Mouse (Mus musculus): ENCODE data around the gene Tmem160. TPM values are rescaled to one million over a fixed set of nuclear protein-coding genes. Genes with fewer than 3 reads are reported as not detected.

Tmem160 gene
- polyA plus RNA-seq, 1 experiment from 2014 or later: 59.6 TPM

Other genes starting within 250 kb of the Tmem160 start
- gene Dhx34, start 230.7 kb upstream of the Tmem160 start, polyA plus RNA-seq (2014; fragmentation: Nextera tagmentation; extraction: Ambion mirVana): 11.9 and 12.1 TPM in 2 replicates
- gene C5ar2, start 208.6 kb upstream of the Tmem160 start, polyA plus RNA-seq (2014; fragmentation: Nextera tagmentation; extraction: Ambion mirVana): 0.07 TPM in 1 of 2 replicates, not detected in the other
- 2.1 and 2.3 TPM in 2 replicates for gene C5ar1, start 193.2 kb upstream of the Tmem160 start, polyA plus RNA-seq (2014; fragmentation: Nextera tagmentation; extraction: Ambion mirVana)
- 12.7 and 13.8 TPM in 2 replicates for gene Inafm1, start 179.2 kb upstream of the Tmem160 start, polyA plus RNA-seq (2014; fragmentation: Nextera tagmentation; extraction: Ambion mirVana)
- 19.6 and 20.8 TPM in 2 replicates for gene Ccdc9, start 166.0 kb upstream of the Tmem160 start, polyA plus RNA-seq (2014; fragmentation: Nextera tagmentation; extraction: Ambion mirVana)
- gene Bbc3, start 144.4 kb upstream of the Tmem160 start, polyA plus RNA-seq (2014; fragmentation: Nextera tagmentation; extraction: Ambion mirVana): 8.4 and 11.9 TPM in 2 replicates
- gene Sae1, start 65.0 kb upstream of the Tmem160 start, polyA plus RNA-seq (2014; fragmentation: Nextera tagmentation; extraction: Ambion mirVana): 384 and 394 TPM in 2 replicates
- 16.5 and 17.3 TPM in 2 replicates for gene Zc3h4, start 51.9 kb upstream of the Tmem160 start, polyA plus RNA-seq (2014; fragmentation: Nextera tagmentation; extraction: Ambion mirVana)
- 0.45 and 0.68 TPM in 2 replicates for gene Npas1, start 24.9 kb downstream of the Tmem160 start, polyA plus RNA-seq (2014; fragmentation: Nextera tagmentation; extraction: Ambion mirVana)
- 40.8 and 41.7 TPM in 2 replicates for gene Arhgap35, start 162.2 kb downstream of the Tmem160 start, polyA plus RNA-seq (2014; fragmentation: Nextera tagmentation; extraction: Ambion mirVana)
- not detected in 2 replicates for gene Ceacam15, start 222.9 kb downstream of the Tmem160 start, polyA plus RNA-seq (2014; fragmentation: Nextera tagmentation; extraction: Ambion mirVana)